Mouse (Mus musculus) mature B cell (primary cell): ENCODE data around the gene Tpst2.
"Not testable (repeated sequence)": the region's sequence is repeated elsewhere in the genome, so short reads cannot be mapped to it uniquely, and the experiment has no call there.

Experiments
- in situ Hi-C: fragments of 300-500 bp; cut with MboI; formaldehyde crosslinking; loops from 2 replicates; pipeline ENCODE4 v1.14.3; 2019

Tpst2 gene

GRCm38 (mm10) chr5:112295564-112295963, 19.1 kb downstream of the Tpst2 start:
- in situ Hi-C loops: no loop called here

GRCm38 (mm10) chr5:112296404-112297181, 20.1 kb downstream of the Tpst2 start:
- in situ Hi-C loops: no loop called here

- in situ Hi-C loops: no loop called here
These were observed 20.8 kb downstream of the Tpst2 start for GRCm38 (mm10) chr5:112297257-112297656.

GRCm38 (mm10) chr5:112298226-112298988, 21.9 kb downstream of the Tpst2 start:
- in situ Hi-C loops: no loop called here

DNA sequence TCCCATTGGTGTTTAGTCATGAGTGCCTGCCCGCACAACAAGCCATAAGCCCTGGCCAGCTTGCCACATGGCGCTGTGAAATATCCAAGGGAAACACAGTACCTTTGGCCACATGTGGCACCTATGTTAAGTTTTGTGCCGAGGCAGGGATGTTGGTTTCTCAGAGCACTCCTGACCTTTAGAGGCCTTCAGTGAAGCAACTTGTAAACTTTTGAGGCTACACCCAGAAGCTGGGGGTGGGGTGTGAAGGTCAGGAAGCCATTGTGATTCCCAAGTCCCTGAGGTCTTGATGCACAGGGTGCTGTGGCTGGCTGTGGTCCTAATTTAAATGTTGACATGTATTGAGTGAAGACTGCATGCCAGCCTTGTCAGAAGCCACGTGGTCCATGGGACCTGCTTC, 22.9 kb downstream of the Tpst2 start:
- in situ Hi-C loops: no loop called here

GRCm38 (mm10) chr5:112300112-112300511, 23.6 kb downstream of the Tpst2 start:
- in situ Hi-C loops: no loop called here

DNA sequence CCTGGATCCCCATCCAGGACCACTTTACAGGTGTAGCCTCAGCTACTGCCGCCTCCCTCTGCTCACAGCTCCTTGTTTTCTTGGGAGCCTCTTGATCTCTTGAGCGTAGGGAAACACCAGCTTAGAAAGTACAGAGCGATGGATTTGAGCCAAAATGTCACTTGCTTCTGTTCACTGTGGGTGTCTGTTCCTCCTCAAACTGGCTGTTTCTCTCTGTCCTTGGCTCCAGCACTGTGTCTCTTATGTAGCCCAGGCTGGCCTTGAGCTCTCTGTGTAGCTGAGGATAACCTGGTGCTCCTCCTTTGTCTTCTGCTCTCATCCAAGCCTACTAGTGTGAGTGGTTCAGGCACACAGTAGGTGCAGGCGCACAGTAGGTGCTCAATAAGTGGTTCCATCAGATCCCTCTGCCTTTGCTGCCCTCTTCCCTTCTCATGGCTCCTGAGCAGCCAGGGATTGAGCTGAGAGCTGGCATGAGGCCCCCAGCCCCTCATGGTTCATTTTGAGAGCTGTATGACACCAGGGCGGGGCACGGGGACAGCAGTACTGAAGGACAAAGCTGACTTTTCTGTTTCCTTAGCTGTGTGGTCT, 24.3 kb downstream of the Tpst2 start:
- in situ Hi-C loops: no loop called here

- in situ Hi-C loops: no loop called here
These were observed 25.2 kb downstream of the Tpst2 start for GRCm38 (mm10) chr5:112301694-112302093.

- in situ Hi-C loops: no loop called here
These were observed 25.8 kb downstream of the Tpst2 start for GRCm38 (mm10) chr5:112302310-112302709.

DNA sequence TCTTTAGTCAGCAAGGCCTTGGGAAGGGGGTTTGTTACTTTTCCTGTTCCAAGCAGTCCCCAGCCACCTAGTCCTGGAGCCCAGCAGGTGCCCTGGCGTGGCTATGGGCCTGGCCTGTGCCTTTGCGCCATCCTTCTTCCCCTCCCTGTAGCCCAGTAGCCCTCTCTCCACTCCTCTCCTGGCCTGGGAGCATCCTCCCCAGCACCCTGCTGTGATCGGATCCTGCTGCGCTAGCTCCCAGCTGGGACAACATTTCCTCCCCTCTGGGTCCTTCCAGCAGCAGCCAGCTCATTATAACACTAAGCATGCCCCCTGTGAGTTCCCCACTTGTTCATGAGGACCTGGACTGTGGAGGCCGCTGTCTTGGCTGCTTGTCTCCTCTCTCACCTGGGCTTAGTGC, 29.4 kb downstream of the Tpst2 start:
- in situ Hi-C loops: no loop called here

DNA sequence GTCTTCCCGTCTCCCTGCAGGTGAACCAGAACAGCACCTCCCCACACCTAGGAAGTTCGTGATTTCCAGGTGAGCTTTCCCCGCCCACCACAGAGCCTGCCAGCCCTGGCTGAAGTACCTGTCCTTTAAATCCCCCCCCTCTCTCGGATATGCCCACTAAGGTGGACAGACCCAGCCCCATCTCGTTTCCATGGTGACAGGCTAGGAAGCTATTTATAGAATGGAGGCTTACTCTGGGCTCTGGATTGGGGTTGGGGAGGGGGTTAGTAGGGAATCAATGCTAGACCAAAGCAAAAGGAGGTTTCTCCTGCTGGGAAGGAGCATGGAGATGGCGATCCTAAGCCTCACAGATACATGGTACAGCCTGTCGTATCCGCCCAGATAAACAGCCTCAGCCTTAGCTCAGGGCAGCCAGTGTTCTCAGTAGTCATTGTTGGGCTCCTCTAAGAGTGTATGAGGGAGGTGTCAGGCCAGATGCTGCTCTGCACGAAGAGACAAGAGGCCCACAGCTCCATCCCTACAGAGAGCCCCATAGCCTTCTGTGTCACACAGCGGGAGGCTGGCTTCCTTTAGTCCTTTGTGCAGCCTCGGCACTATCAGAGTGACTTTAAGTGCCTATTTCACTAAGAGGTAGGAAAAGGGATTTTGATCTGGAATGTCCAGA, 36.9 kb downstream of the Tpst2 start:
- in situ Hi-C loops: no loop called here

GRCm38 (mm10) chr5:112316468-112316867, 40.0 kb downstream of the Tpst2 start:
- in situ Hi-C loops: no loop called here

DNA sequence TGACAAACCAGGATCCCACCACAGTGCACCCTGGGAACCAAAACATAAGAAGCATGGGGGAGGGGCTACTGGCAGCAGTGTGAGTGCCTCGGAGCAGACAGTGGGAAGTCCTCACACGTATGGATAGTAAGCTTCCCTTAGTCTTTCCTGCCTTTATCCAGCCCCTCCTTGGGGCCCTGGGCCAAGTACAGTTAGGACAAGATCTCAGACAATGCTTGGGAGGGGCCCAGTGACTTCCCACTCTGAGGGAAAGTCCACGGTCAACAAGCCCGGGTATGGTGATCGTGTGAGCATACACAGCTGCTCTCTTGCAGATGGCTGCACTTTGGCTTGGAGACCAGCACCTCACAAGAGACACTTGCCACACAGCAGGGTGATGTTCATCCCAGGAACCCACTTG, 40.8 kb downstream of the Tpst2 start:
- in situ Hi-C loops: no loop called here

DNA sequence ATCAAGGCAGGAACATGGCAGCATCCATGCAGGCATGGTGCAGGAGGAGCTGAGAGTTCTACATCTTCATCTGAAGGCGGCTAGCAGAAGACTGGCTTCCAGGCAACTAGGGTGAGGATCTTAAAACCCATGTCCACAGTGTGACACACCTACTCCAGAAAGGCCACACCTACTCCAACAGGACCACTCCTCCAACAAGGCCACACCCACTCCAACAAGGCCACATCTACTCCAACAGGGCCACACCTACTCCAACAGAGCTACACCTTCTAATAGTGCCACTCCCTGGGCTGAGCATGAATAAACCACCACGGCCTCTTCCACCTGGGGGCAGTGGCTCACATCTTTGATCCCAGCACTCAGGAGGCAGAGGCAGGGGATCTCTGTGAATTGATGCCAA, 42.9 kb downstream of the Tpst2 start:
- in situ Hi-C loops: not testable (repeated sequence)

- in situ Hi-C loops: no loop called here
These were observed 43.9 kb downstream of the Tpst2 start for GRCm38 (mm10) chr5:112320379-112320778.

- in situ Hi-C loops: no loop called here
These were observed 44.4 kb downstream of the Tpst2 start for GRCm38 (mm10) chr5:112320936-112321335.

GRCm38 (mm10) chr5:112321376-112321775, 44.9 kb downstream of the Tpst2 start:
- in situ Hi-C loops: no loop called here

GRCm38 (mm10) chr5:112323246-112323645, 46.8 kb downstream of the Tpst2 start:
- in situ Hi-C loops: no loop called here

DNA sequence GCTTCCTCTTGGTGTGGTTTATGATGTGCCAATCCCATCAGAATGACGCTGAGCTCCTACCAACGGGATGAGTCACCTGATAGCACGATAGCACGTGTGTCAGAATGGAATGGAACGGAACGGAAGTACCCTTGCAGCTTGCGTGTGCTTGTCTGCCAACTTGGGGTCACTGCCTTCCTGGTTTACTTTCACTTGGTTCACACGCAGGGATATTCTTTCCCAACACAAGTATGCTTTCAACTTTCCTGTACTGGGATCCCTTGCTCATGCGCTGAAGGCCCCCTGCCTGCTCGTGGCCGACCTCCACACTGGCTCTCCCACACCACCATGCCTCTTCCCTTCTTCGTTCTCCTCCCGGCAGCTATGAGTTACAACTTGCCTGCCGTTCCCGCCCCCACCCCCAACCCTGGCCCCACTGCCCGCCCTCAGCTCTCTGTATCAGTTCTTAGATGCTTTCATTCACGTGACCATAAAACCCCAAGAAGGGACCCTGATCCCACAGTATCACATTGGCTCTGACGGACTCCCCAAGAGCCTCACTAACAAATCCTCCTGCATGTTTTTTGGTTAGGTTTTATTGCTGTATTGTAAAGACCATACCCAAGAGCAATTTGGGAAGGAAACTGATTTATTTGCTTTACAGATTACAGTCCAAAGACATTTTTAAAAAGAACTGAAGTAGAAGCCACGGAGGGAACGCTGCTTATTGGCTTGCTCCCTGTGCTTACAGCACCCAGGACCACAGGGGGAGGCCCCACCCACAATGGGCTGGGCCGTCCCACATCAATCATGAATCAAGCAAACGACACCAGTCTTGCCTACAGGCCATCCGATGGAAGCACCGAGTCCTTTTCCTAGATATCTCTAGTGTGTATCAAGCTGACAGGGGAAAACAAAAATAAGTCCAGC, 48.4 kb downstream of the Tpst2 start:
- in situ Hi-C loops: no loop called here

GRCm38 (mm10) chr5:112325546-112326445, 49.3 kb downstream of the Tpst2 start, which contains the start of gene Tfip11:
Tfip11 (plus strand) TSS chr5:112326358.
- in situ Hi-C loops: no loop called here
